Mouse (Mus musculus) heart, adult 2 months (tissue): ENCODE data around the gene Hcrt. TPM values are rescaled to one million over a fixed set of nuclear protein-coding genes. Genes with fewer than 3 reads are reported as not detected.
"Not testable (repeated sequence)": the region's sequence is repeated elsewhere in the genome, so short reads cannot be mapped to it uniquely, and the experiment has no call there.

Source experiments
- DNase-seq, 2 experiments: peaks; one replicate each; pipeline ENCODE4 v3.0.0; 2021
- H3K27ac ChIP-seq: fragments of 200-600 bp; 2 replicates; pipeline ENCODE4 v1.8.1; 2022
- H3K27me3 ChIP-seq: fragments of 200-500 bp; 2 replicates; pipeline ENCODE4 v1.6.1; 2012; ENCODE audit warnings: mild to moderate bottlenecking, low read length, inconsistent platforms, mixed read lengths; ENCODE audit not compliant: control insufficient read depth, insufficient read depth
- H3K36me3 ChIP-seq: fragments of 200-500 bp; 2 replicates; pipeline ENCODE4 v1.6.1; 2012; ENCODE audit warnings: low read length, inconsistent platforms; ENCODE audit not compliant: control insufficient read depth, insufficient read depth
- H3K4me1 ChIP-seq: fragments of 200-500 bp; 2 replicates; pipeline ENCODE4 v1.6.1; 2011; ENCODE audit warnings: low read length; ENCODE audit not compliant: control insufficient read depth, insufficient read depth
- H3K4me3 ChIP-seq: fragments of 200-600 bp; 2 replicates; pipeline ENCODE4 v1.8.1; 2022
- H3K79me2 ChIP-seq: fragments of 200-500 bp; replicated peaks from 2 replicates; pipeline ENCODE4 v1.6.1; 2012; ENCODE audit warnings: mild to moderate bottlenecking, inconsistent platforms, low read length, moderate library complexity, mixed read lengths; ENCODE audit not compliant: control insufficient read depth, insufficient read depth
- H3K9ac ChIP-seq: fragments of 200-500 bp; 2 replicates; pipeline ENCODE4 v1.6.1; 2012; ENCODE audit warnings: low read depth, mild to moderate bottlenecking, control low read depth, inconsistent platforms, low read length, mixed read lengths
- CTCF ChIP-seq: fragments of 200-600 bp; IDR thresholded peaks from 2 replicates; pipeline ENCODE4 v1.8.1; 2022; ENCODE audit warnings: antibody characterized with exemption, mild to moderate bottlenecking, moderate library complexity
- EP300 ChIP-seq: fragments of 200-500 bp; IDR thresholded peaks from 2 replicates; pipeline ENCODE4 v1.6.1; 2011; ENCODE audit warnings: low read depth, low read length, control low read depth; ENCODE audit not compliant: insufficient read depth
- POLR2A ChIP-seq: fragments of 200-500 bp; IDR thresholded peaks from 2 replicates; pipeline ENCODE4 v1.6.1; 2011; ENCODE audit warnings: mild to moderate bottlenecking, low read depth, low read length, control low read depth; ENCODE audit not compliant: insufficient read depth
- WGBS: fragments of 180-500 bp; shearing (Covaris S2); methylation state at CpG from one replicate; pipeline ENCODE4 v1.1.7; 2018; 5-methylcytosine and 5-hydroxymethylcytosine counted together
- intact Hi-C: fragments of 180-260 bp; cut with DNase I; formaldehyde crosslinking; loops from one replicate; pipeline ENCODE4 v1.15.1; 2025
- polyA plus RNA-seq: library from polyadenylated mRNA; depleted of rRNA; stranded (reverse); fragments of >200 nt; gene quantifications from 2 replicates; pipeline ENCODE4 v1.2.3, GENCODE M21; 2012
- total RNA-seq, 2 experiments: library from RNA; stranded (reverse); gene quantifications; 2 replicates each; pipeline ENCODE4 v1.2.3; 2021

Gene Hcrt
- total and polyA plus RNA-seq, 3 experiments: not detected

- DNase-seq: no peak
- H3K27ac ChIP-seq: no peak overlapping the region
Observed at GRCm38 (mm10) chr11:100799426-100799825, 36.7 kb upstream of the Hcrt start.

GRCm38 (mm10) chr11:100796585-100796984 lies 33.9 kb upstream of the Hcrt start:
- H3K79me2 ChIP-seq: no peaks in the 10 kb centered on the region
- H3K27me3 ChIP-seq: no peaks in the 10 kb centered on the region
- H3K36me3 ChIP-seq: peaks cover 2% of the 10 kb centered on the region; the same call in 1 of the 2 replicates
- H3K9ac ChIP-seq: no peak overlapping the region
- H3K27ac ChIP-seq: no peak overlapping the region
- H3K4me1 ChIP-seq: peaks cover 2% of the 10 kb centered on the region
- 78% methylated on average over 8 of the region's 8 CpGs for WGBS
- intact Hi-C loops: no loop called here
- DNase-seq: no peak
- no peak for TF ChIP-seq EP300
- no peak for TF ChIP-seq POLR2A
- TF ChIP-seq CTCF: no peak
- H3K4me3 ChIP-seq: no peak overlapping the region

More at GRCm38 (mm10) chr11:100799426-100799825, 36.7 kb upstream of the Hcrt start:
- H3K27me3 ChIP-seq: no peaks in the 10 kb centered on the region
- TF ChIP-seq POLR2A (no peak), EP300 (no peak), CTCF (no peak)
- WGBS: 78% methylated on average over 5 of the region's 5 CpGs
- intact Hi-C loops: no loop called here
- no peak overlapping the region for H3K4me3 ChIP-seq
- no peaks in the 10 kb centered on the region for H3K4me1 ChIP-seq
- peaks cover 2% of the 10 kb centered on the region; the same call in 1 of the 2 replicates for H3K36me3 ChIP-seq
- no peak overlapping the region for H3K9ac ChIP-seq
- H3K79me2 ChIP-seq: no peaks in the 10 kb centered on the region

- H3K79me2 ChIP-seq: no peaks in the 10 kb centered on the region
- H3K9ac ChIP-seq: no peak overlapping the region
- no peaks in the 10 kb centered on the region for H3K27me3 ChIP-seq
- H3K4me3 ChIP-seq: no peak overlapping the region
- H3K36me3 ChIP-seq: peaks cover 2% of the 10 kb centered on the region; the same call in 1 of the 2 replicates
- intact Hi-C loops: no loop called here
- TF ChIP-seq POLR2A (no peak), EP300 (no peak), CTCF (no peak)
- H3K4me1 ChIP-seq: peaks cover 3% of the 10 kb centered on the region
- DNase-seq: no peak
- WGBS: 93% methylated on average over 2 of the region's 2 CpGs
- H3K27ac ChIP-seq: no peak overlapping the region
Observed at GRCm38 (mm10) chr11:100795386-100795785, 32.7 kb upstream of the Hcrt start.

- Histone ChIP-seq H3K4me1 (peaks cover 4% of the 10 kb centered on the region), H3K9ac (no peak overlapping the region), H3K79me2 (no peaks in the 10 kb centered on the region), H3K4me3 (no peak overlapping the region), H3K27me3 (no peaks in the 10 kb centered on the region), H3K36me3 (peaks cover 8% of the 10 kb centered on the region), H3K27ac (peak overlapping the region; percentile 72)
- TF ChIP-seq POLR2A (no peak), EP300 (peak; percentile 52; the same call in 1 of the 2 replicates), CTCF (no peak)
- 27% methylated on average over 2 of the region's 2 CpGs for WGBS
- intact Hi-C loops: loop anchor here (2.0 kb wide), 1 partner anchor 23 kb away; no protein-coding TSS in a partner anchor
- DNase-seq: peak in 1 of 2 experiments; percentile 63
Observed at GRCm38 (mm10) chr11:100791457-100792049, 28.8 kb upstream of the Hcrt start.

GRCm38 (mm10) chr11:100790644-100791043 lies 27.9 kb upstream of the Hcrt start:
- H3K36me3 ChIP-seq, H3K79me2 ChIP-seq, H3K4me3 ChIP-seq, H3K27me3 ChIP-seq, H3K9ac ChIP-seq, H3K4me1 ChIP-seq: not testable (repeated sequence)
- DNase-seq: peak; percentile 58 to 80
- H3K27ac ChIP-seq: peak overlapping the region; percentile 60
- intact Hi-C loops: loop anchor here (2.0 kb wide), 1 partner anchor 24 kb away; no protein-coding TSS in a partner anchor
- WGBS: 57% methylated on average over 9 of the region's 9 CpGs
- peak; percentile 44; the same call in 1 of the 2 replicates for TF ChIP-seq EP300

GRCm38 (mm10) chr11:100789702-100790101 lies 27.0 kb upstream of the Hcrt start:
- Histone ChIP-seq H3K27ac (no peak overlapping the region; the same call in 1 of the 2 replicates), H3K9ac (no peak overlapping the region), H3K79me2 (no peaks in the 10 kb centered on the region), H3K36me3 (peaks cover 8% of the 10 kb centered on the region), H3K27me3 (no peaks in the 10 kb centered on the region), H3K4me1 (peaks cover 4% of the 10 kb centered on the region), H3K4me3 (no peak overlapping the region)
- WGBS: 86% methylated on average over 3 of the region's 3 CpGs
- TF ChIP-seq CTCF (no peak), POLR2A (no peak), EP300 (no peak)
- intact Hi-C loops: loop anchor here (2.0 kb wide), 1 partner anchor 25 kb away; no protein-coding TSS in a partner anchor
- DNase-seq: no peak
